Mouse (Mus musculus) CH12.LX (cell line): ENCODE measurements at regions not wholly inside any gene's neighbourhood (a gene's known extent, or its start where the extent isn't known, plus 50 kb on each side); places are given as distances from the start of the nearest gene placed in this dataset.

ENCODE experiments used
- DNase-seq: peaks from one replicate; pipeline ENCODE4 v3.0.0-alpha.2; 2013; ENCODE audit errors: extremely low read depth
- H3K27ac ChIP-seq: 2 replicates; pipeline ENCODE4 v1.5.1; 2012; ENCODE audit warnings: low read depth, mild to moderate bottlenecking, control low read depth, moderate library complexity; ENCODE audit not compliant: insufficient read depth
- H3K27me3 ChIP-seq: replicated peaks from 2 replicates; pipeline ENCODE3; 2012; ENCODE audit warnings: inconsistent platforms
- H3K36me3 ChIP-seq, 2 experiments: replicated peaks in 1 of 2; 2 replicates each; pipeline versions ENCODE3 to v1.6.1; 2012; ENCODE audit warnings: inconsistent platforms in 1 of 2, low read length in 1 of 2, mild to moderate bottlenecking in 1 of 2, mixed read lengths in 1 of 2, moderate library complexity in 1 of 2; ENCODE audit not compliant: control insufficient read depth in 1 of 2, insufficient read depth in 1 of 2
- H3K4me1 ChIP-seq, 2 experiments: 2 replicates each; pipeline ENCODE4 v1.6.1; 2012; ENCODE audit warnings: inconsistent platforms in 1 of 2, moderate library complexity in 1 of 2; ENCODE audit not compliant: insufficient read depth in 2 of 2, control insufficient read depth in 1 of 2
- H3K4me2 ChIP-seq: 2 replicates; pipeline ENCODE4 v1.6.1; 2012; ENCODE audit warnings: low read depth, mild to moderate bottlenecking, control low read depth; ENCODE audit not compliant: poor library complexity, insufficient read depth, severe bottlenecking
- H3K4me3 ChIP-seq, 3 experiments: fragments of 150-350 bp in 1 of 3; sonication (generic) in 1 of 3; replicated peaks in 1 of 3; 2 replicates each; pipeline versions ENCODE3 to v1.5.1; 2011 to 2012; ENCODE audit warnings: low read depth in 2 of 3, low read length in 2 of 3, mild to moderate bottlenecking in 2 of 3, moderate library complexity in 2 of 3, control low read depth in 1 of 3, improper control_type of control experiment in 1 of 3, inconsistent platforms in 1 of 3, mixed read lengths in 1 of 3; ENCODE audit not compliant: poor library complexity in 1 of 3
- H3K79me2 ChIP-seq: replicated peaks from 2 replicates; pipeline ENCODE4 v1.6.1; 2012; ENCODE audit warnings: mild to moderate bottlenecking, moderate library complexity; ENCODE audit not compliant: control insufficient read depth, poor library complexity, insufficient read depth, severe bottlenecking; ENCODE audit errors: extremely low read depth
- H3K9ac ChIP-seq: 2 replicates; pipeline ENCODE4 v1.6.1; 2012; ENCODE audit warnings: low read depth, mild to moderate bottlenecking, control low read depth, moderate library complexity; ENCODE audit not compliant: insufficient read depth
- H3K9me3 ChIP-seq: replicated peaks from 2 replicates; pipeline ENCODE3; 2012; ENCODE audit warnings: low read length, inconsistent platforms, mixed read lengths
- CHD1 ChIP-seq: IDR thresholded peaks from 2 replicates; pipeline ENCODE4 v1.6.1; 2012; ENCODE audit warnings: low read depth, low read length, improper control_type of control experiment, inconsistent platforms
- CHD2 ChIP-seq: IDR thresholded peaks from 2 replicates; pipeline ENCODE4 v1.6.1; 2011; ENCODE audit warnings: low read length, improper control_type of control experiment
- CTCF ChIP-seq, 2 experiments: IDR thresholded peaks in 1 of 2; conservative IDR thresholded peaks in 1 of 2; 2 replicates each; pipeline ENCODE4 v1.5.1; 2011 to 2012; ENCODE audit warnings: low read depth in 2 of 2, low read length in 2 of 2, improper control_type of control experiment in 1 of 2, inconsistent platforms in 1 of 2, mild to moderate bottlenecking in 1 of 2, moderate library complexity in 1 of 2
- E2F4 ChIP-seq: IDR thresholded peaks from 2 replicates; pipeline ENCODE4 v1.6.1; 2011; ENCODE audit warnings: low read depth, low read length, improper control_type of control experiment; ENCODE audit not compliant: insufficient replicate concordance
- ELF1 ChIP-seq: IDR thresholded peaks from 2 replicates; pipeline ENCODE4 v1.6.1; 2014; ENCODE audit warnings: low read depth, mild to moderate bottlenecking, inconsistent platforms, low read length, improper control_type of control experiment
- EP300 ChIP-seq: IDR thresholded peaks from 2 replicates; pipeline ENCODE4 v1.6.1; 2011; ENCODE audit warnings: low read length, improper control_type of control experiment
- ETS1 ChIP-seq: conservative IDR thresholded peaks from 2 replicates; pipeline ENCODE4 v1.6.1; 2012; ENCODE audit warnings: low read depth, mild to moderate bottlenecking, inconsistent platforms, low read length, improper control_type of control experiment, moderate library complexity
- GABPA ChIP-seq: IDR thresholded peaks from 2 replicates; pipeline ENCODE4 v1.6.1; 2012; ENCODE audit warnings: low read depth, low read length, improper control_type of control experiment, inconsistent platforms; ENCODE audit not compliant: insufficient replicate concordance
- HCFC1 ChIP-seq: IDR thresholded peaks from 2 replicates; pipeline ENCODE4 v1.6.1; 2012; ENCODE audit warnings: low read depth, mild to moderate bottlenecking, inconsistent platforms, low read length, improper control_type of control experiment
- IRF4 ChIP-seq: IDR thresholded peaks from 2 replicates; pipeline ENCODE4 v1.6.1; 2014; ENCODE audit warnings: low read depth, mild to moderate bottlenecking, inconsistent platforms, low read length, improper control_type of control experiment
- JUND ChIP-seq: conservative IDR thresholded peaks from 2 replicates; pipeline ENCODE4 v1.6.1; 2011; ENCODE audit warnings: low read depth, low read length, improper control_type of control experiment
- KAT2A ChIP-seq: IDR thresholded peaks from 2 replicates; pipeline ENCODE4 v1.6.1; 2012; ENCODE audit warnings: low read length, improper control_type of control experiment, inconsistent platforms; ENCODE audit not compliant: insufficient replicate concordance
- MAFK ChIP-seq: IDR thresholded peaks from 2 replicates; pipeline ENCODE4 v1.6.1; 2011; ENCODE audit warnings: low read length, improper control_type of control experiment; ENCODE audit not compliant: insufficient replicate concordance
- MAX ChIP-seq: IDR thresholded peaks from 2 replicates; pipeline ENCODE4 v1.6.1; 2011; ENCODE audit warnings: low read length, improper control_type of control experiment
- MAZ ChIP-seq: IDR thresholded peaks from 2 replicates; pipeline ENCODE4 v1.6.1; 2012; ENCODE audit warnings: low read depth, mild to moderate bottlenecking, inconsistent platforms, low read length, improper control_type of control experiment, moderate library complexity
- MEF2A ChIP-seq: IDR thresholded peaks from 2 replicates; pipeline ENCODE4 v1.6.1; 2014; ENCODE audit warnings: low read depth, mild to moderate bottlenecking, inconsistent platforms, low read length, improper control_type of control experiment, borderline replicate concordance
- MXI1 ChIP-seq: IDR thresholded peaks from 2 replicates; pipeline ENCODE4 v1.6.1; 2011; ENCODE audit warnings: mild to moderate bottlenecking, low read depth, low read length, improper control_type of control experiment
- MYC ChIP-seq: IDR thresholded peaks from 2 replicates; pipeline ENCODE4 v1.6.1; 2011; ENCODE audit warnings: low read depth, mild to moderate bottlenecking, improper control_type of control experiment, low read length
- NELFE ChIP-seq: IDR thresholded peaks from 2 replicates; pipeline ENCODE4 v1.6.1; 2011; ENCODE audit warnings: low read depth, low read length, improper control_type of control experiment
- NRF1 ChIP-seq: IDR thresholded peaks from 2 replicates; pipeline ENCODE4 v1.6.1; 2014; ENCODE audit warnings: low read depth, mild to moderate bottlenecking, inconsistent platforms, low read length, improper control_type of control experiment, moderate library complexity
- PAX5 ChIP-seq: IDR thresholded peaks from 2 replicates; pipeline ENCODE4 v1.6.1; 2012; ENCODE audit warnings: low read length, inconsistent platforms, mixed read lengths
- POLR2A ChIP-seq: IDR thresholded peaks from 2 replicates; pipeline ENCODE4 v1.6.1; 2011; ENCODE audit warnings: low read depth, mild to moderate bottlenecking, improper control_type of control experiment, low read length
- RAD21 ChIP-seq: IDR thresholded peaks from 2 replicates; pipeline ENCODE4 v1.6.1; 2011; ENCODE audit warnings: low read depth, mild to moderate bottlenecking, low read length, improper control_type of control experiment, moderate library complexity
- RCOR1 ChIP-seq: conservative IDR thresholded peaks from 2 replicates; pipeline ENCODE4 v1.6.1; 2012; ENCODE audit warnings: low read depth, mild to moderate bottlenecking, inconsistent platforms, low read length, improper control_type of control experiment
- SIN3A ChIP-seq: IDR thresholded peaks from 2 replicates; pipeline ENCODE4 v1.6.1; 2012; ENCODE audit warnings: low read length, improper control_type of control experiment, inconsistent platforms
- SMC3 ChIP-seq: IDR thresholded peaks from 2 replicates; pipeline ENCODE4 v1.6.1; 2011; ENCODE audit warnings: low read depth, low read length, improper control_type of control experiment
- TBP ChIP-seq: conservative IDR thresholded peaks from 2 replicates; pipeline ENCODE4 v1.6.1; 2011; ENCODE audit warnings: low read depth, low read length, improper control_type of control experiment
- TCF12 ChIP-seq: IDR thresholded peaks from 2 replicates; pipeline ENCODE4 v1.6.1; 2014; ENCODE audit warnings: low read depth, mild to moderate bottlenecking, inconsistent platforms, low read length, improper control_type of control experiment
- UBTF ChIP-seq: IDR thresholded peaks from 2 replicates; pipeline ENCODE4 v1.6.1; 2012; ENCODE audit warnings: low read depth, mild to moderate bottlenecking, inconsistent platforms, low read length, improper control_type of control experiment, moderate library complexity
- USF1 ChIP-seq: IDR thresholded peaks from 2 replicates; pipeline ENCODE4 v1.6.1; 2014; ENCODE audit warnings: low read depth, mild to moderate bottlenecking, inconsistent platforms, low read length, improper control_type of control experiment
- USF2 ChIP-seq: conservative IDR thresholded peaks from 2 replicates; pipeline ENCODE4 v1.6.1; 2011; ENCODE audit warnings: low read depth, low read length, improper control_type of control experiment
- ZKSCAN1 ChIP-seq: IDR thresholded peaks from 2 replicates; pipeline ENCODE4 v1.6.1; 2012; ENCODE audit warnings: low read depth, inconsistent platforms, low read length, improper control_type of control experiment, borderline replicate concordance
- ZMIZ1 ChIP-seq: IDR thresholded peaks from 2 replicates; pipeline ENCODE4 v1.6.1; 2012; ENCODE audit warnings: low read depth, mild to moderate bottlenecking, inconsistent platforms, low read length, improper control_type of control experiment
- ZNF384 ChIP-seq: IDR thresholded peaks from 2 replicates; pipeline ENCODE4 v1.6.1; 2012; ENCODE audit warnings: low read depth, low read length, improper control_type of control experiment, inconsistent platforms
- dilution Hi-C: fragments of 300-500 bp; cut with MboI; formaldehyde crosslinking; loops from 2 replicates; pipeline ENCODE4 v1.14.3; 2020; ENCODE audit warnings: low sequenced_read_pairs; ENCODE audit not compliant: extremely low pct_unique_long_range_greater_than_20kb, extremely low pct_ligation_motif_present
- in situ Hi-C: fragments of 300-500 bp; cut with MboI; formaldehyde crosslinking; loops from 3 replicates; pipeline ENCODE4 v1.14.3; 2019; ENCODE audit warnings: low sequenced_read_pairs, low pct_ligation_motif_present, low pct_unique_long_range_greater_than_20kb, mixed read lengths

DNA sequence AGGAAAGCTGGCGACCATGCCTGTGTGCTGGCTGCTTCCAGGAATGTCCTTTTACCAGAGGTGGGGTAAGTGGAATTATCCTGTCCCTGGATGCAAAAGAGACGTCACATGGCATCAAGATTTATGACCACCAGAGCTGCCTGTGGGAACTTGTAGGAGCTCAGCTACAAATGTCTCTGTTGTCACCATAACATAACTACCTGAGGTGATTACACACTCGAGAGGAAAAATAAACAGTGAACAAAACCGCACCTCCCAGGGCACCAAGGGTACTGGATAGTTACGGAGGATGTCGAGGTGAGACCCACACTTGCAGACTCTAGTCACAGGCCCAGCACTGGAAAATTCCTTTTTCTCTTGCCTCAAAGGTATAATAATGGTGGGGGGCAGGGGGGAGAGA is 185.1 kb upstream of the Foxq1 start:
- no peak overlapping the region for H3K27ac ChIP-seq
- H3K4me2 ChIP-seq, result no peak overlapping the region
- in situ Hi-C loops (loop anchor here (25.0 kb wide), 1 partner anchor 809 kb away; no protein-coding TSS in a partner anchor), dilution Hi-C loops (no loop called here)
- no peak for DNase-seq
- no peaks in the 10 kb centered on the region for H3K36me3 ChIP-seq
- H3K9ac ChIP-seq, result no peak overlapping the region
- no peaks in the 10 kb centered on the region for H3K79me2 ChIP-seq
- no peak overlapping the region for H3K4me3 ChIP-seq
- no peak for TF ChIP-seq TCF12
- TF ChIP-seq RCOR1, result no peak
- TF ChIP-seq E2F4, result no peak
- TF ChIP-seq MAZ, result no peak
- TF ChIP-seq ZNF384, result no peak
- no peak for TF ChIP-seq MAFK
- no peak for TF ChIP-seq MAX
- no peak for TF ChIP-seq UBTF
- TF ChIP-seq USF2, result no peak
- TF ChIP-seq GABPA, result no peak
- no peaks in the 10 kb centered on the region for H3K27me3 ChIP-seq
- H3K4me1 ChIP-seq, result peaks cover 0 to 19% of the 10 kb centered on the region in 2 experiments; a peak in 3 of 4 replicates
- H3K9me3 ChIP-seq, result no peaks in the 10 kb centered on the region

DNA sequence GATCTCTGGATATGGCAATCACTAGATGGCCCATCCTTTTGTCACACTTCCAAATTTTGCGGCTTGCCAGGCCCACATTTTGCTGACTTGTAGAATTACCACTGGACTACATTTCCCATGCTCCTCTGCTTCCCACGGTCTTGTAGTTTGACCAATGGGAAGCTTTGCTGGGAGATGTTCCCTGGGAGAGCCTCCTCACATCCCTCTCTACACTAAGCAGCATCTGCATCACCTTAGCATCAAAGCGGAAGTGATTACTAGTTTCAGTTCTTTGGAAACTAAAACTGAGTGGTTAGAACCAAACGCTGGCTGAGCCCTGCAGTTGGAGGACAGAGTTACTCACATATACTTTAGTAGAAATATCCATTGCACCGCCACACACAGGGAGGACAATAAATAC is 181.9 kb upstream of the Foxq1 start:
- no peak overlapping the region for H3K27ac ChIP-seq
- DNase-seq, result peak; percentile 82
- H3K4me1 ChIP-seq, result peaks cover 3 to 11% of the 10 kb centered on the region in 2 experiments
- no peak overlapping the region for H3K4me2 ChIP-seq
- dilution Hi-C loops (no loop called here), in situ Hi-C loops (loop anchor here (25.0 kb wide), 1 partner anchor 812 kb away; no protein-coding TSS in a partner anchor)
- H3K4me3 ChIP-seq, result no peak overlapping the region
- H3K9ac ChIP-seq, result no peak overlapping the region
- no peaks in the 10 kb centered on the region for H3K27me3 ChIP-seq
- no peaks in the 10 kb centered on the region for H3K79me2 ChIP-seq
- no peaks in the 10 kb centered on the region for H3K9me3 ChIP-seq
- no peaks in the 10 kb centered on the region for H3K36me3 ChIP-seq
- TF ChIP-seq RAD21 (no peak), ETS1 (no peak), GABPA (no peak), E2F4 (no peak), ZMIZ1 (no peak), SIN3A (no peak), PAX5 (no peak), MXI1 (no peak), JUND (no peak), RCOR1 (0 out of 2 replicates have a peak, but pooled peaks have one; percentile 29), NRF1 (no peak), TBP (no peak), SMC3 (no peak), CHD2 (0 out of 2 replicates have a peak, but pooled peaks have one; percentile 21), POLR2A (no peak), NELFE (no peak), ZNF384 (no peak), CHD1 (no peak), MYC (no peak), CTCF (conservative IDR thresholded peaks at IDR 0.05 in 1 of 2, IDR thresholded peaks at IDR 0.05 in 1 of 2; ENCODE audit: low read depth in 2 of 2, low read length in 2 of 2) (no peak), MAFK (peak; percentile 97), ZKSCAN1 (no peak), IRF4 (peak; percentile 74), HCFC1 (peak; percentile 90), USF2 (no peak), MEF2A (no peak), USF1 (no peak), EP300 (peak; percentile 66), KAT2A (peak; percentile 73; the same call in 1 of the 2 replicates), ELF1 (peak; percentile 38; the same call in 1 of the 2 replicates)
